Mouse (Mus musculus) subcutaneous adipose tissue, adult 2 months (tissue): ENCODE data around the gene Fam174b. TPM values are rescaled to one million over a fixed set of nuclear protein-coding genes. Genes with fewer than 3 reads are reported as not detected.

Experiments
- polyA plus RNA-seq: library from polyadenylated mRNA; depleted of rRNA; stranded (reverse); fragments of >200 nt; gene quantifications from 2 replicates; pipeline ENCODE4 v1.2.3, GENCODE M21; 2012; ENCODE audit warnings: low replicate concordance; rRNA removed

Fam174b gene
- polyA plus RNA-seq: 3.7 and 17.1 TPM in 2 replicates

GRCm38 (mm10) chr7:73740111-73741035, at the start of gene Fam174b:
Gene Fam174b (plus strand): TSS chr7:73740302.

Other genes starting within 250 kb of the Fam174b start
- 17.2 and 34.7 TPM in 2 replicates for gene Chd2, start 198.5 kb upstream of the Fam174b start, polyA plus RNA-seq